Mouse (Mus musculus): Measurements from ENCODE around the gene Hs6st3. TPM values are rescaled to one million over a fixed set of nuclear protein-coding genes. Genes with fewer than 3 reads are reported as not detected.

Gene Hs6st3
- polyA plus RNA-seq (2012; rRNA removed) = not detected in 2 replicates

DNA sequence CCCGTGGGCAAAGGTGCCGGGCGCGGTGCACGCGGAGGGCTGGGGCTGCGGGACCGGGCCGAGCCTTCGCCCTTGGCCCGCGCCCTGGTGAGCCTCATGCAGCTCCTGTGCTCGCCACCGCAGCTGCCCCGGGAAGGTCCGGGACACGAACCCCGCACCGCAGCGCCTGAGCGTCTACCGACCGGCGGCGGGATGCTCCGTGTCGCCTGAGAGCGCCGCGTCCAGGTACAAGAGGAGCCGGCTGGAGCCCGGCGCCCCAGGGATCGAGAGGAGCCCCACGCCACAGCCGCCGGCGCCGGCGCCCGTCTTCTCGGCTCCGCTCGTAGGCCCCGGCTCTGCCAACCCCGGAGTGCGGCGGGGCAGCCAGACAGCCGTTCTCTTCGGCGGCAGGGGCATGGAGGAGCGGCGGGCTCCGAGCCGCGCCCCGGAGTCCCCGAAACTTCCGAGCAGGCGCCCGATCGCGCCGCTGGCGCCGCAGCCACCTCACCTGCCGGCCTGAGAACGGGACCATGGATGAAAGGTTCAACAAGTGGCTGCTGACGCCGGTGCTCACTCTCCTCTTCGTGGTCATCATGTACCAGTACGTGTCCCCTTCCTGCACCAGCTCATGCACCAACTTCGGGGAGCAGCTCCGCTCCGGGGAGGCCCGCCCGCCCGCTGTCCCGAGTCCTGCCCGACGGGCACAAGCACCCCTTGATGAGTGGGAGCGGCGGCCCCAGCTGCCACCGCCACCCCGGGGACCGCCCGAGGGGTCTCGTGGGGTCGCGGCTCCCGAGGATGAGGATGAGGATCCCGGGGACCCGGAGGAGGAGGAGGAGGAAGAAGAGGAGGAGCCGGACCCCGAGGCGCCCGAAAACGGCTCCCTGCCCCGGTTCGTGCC is at the start of gene Hs6st3:
Gene Hs6st3, plus strand, starts transcription at position 436 of the 880 bp plus-strand sequence.
- DNase-seq (ENCODE audit: low read depth, low spot score) = no peak
- 2% methylated on average over 100 of the region's 100 CpGs for WGBS

DNA sequence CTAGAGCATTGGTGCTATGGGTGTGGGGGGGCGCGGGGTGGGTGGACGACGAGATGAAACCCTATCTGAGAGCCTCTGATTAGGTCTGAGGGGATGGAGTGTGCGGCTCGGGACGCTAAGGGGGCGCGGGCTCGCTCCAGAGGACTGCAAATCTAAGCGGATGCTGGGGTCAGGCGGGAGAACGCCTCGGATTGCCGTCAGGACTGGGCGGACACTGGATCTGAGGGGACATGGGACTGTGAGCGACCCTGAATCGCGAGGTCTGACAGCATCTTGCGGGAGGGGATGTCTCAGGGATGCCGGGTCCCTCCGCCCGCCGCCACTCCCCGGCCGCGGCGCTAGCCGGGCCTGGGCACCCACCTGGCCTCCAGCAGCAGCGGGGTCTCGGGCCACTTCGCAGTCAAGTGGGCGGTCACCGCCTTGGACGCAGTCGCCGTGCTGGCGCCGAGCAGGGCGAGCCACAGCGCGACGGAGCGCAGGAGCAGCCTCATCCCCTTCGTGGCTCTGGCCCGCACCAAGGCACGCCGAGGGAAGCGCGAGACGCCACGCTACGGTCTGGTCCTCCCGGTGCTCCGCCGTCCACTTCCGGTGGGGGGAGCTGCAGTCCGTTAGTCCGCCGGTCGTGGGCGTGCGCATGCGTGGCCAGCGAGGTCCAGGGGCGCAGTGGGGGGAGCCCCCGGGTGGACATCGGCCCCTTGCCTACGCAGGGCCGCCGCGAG is 39.1 kb upstream of the Hs6st3 start, which contains the start of gene Uggt2:
Gene Uggt2, minus strand, starts transcription at position 580 of the 719 bp plus-strand sequence.
- 2% methylated on average over 72 of the region's 72 CpGs for WGBS
- DNase-seq (ENCODE audit: low read depth, low spot score) = no peak

DNA sequence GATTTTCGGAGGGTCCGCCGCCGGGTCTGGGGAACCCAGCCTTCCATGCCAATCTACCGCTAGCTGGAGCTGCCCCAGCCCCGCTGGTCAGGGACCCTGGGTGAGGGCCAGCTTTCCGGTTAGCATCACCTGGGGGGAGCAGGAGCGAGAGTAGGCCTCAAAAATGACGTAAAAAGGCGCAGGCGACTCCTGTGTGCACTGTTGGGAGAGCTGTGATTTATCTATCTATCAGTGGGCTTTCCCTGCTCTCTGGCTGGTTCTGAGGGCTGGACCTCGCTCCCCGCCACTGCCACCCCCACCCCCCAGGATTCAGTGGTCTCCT is 38.6 kb upstream of the Hs6st3 start:
- 13% methylated on average over 13 of the region's 13 CpGs for WGBS
- no peak for DNase-seq (ENCODE audit: low read depth, low spot score)

DNA sequence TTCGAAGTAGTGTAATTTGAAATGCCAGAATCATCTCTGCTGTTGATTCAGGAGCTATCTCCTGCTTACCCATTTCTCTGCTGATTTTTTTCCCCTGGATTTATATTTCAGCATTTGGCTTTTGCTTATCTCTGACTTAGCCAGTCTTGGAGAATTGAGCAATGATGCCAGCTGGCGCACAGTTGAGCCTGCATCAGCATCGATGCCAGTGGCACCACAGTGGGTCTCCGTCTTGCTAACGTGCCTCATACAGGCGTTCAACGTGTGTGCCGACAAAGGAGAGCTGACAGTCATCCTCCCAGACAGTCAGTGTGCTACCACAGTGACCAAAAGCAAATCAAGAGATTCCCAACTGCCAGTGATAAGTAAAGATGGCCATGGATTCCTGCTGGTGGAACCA is 30.6 kb upstream of the Hs6st3 start:
- DNase-seq (ENCODE audit: low read depth, low spot score) = no peak
- 93% methylated on average over 8 of the region's 8 CpGs for WGBS

DNA sequence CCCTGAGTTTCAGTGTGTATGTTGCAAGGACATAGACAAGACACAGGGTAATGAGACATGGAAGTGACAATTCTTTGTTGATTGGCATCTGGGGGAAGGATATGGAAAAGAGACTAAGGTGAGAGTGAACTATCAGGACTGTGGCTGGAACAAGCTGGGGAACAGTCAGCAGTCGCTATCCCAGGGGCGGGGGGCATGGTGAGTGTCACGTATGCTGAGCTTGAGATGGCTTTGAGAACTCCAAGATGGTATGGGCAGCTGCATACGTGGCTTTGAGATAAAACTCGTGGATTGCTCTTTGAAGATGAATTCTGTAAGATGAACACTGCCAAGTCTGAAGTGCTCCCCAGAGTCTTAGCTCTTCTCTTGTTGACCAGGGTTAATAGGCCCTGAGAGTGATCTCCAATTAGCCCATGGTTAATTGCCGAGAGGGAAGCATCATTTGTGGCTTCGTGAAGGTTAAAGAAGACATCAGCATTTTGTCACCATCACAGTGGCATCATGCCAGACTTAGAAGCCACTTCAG is 29.3 kb upstream of the Hs6st3 start:
- DNase-seq (ENCODE audit: low read depth, low spot score) = no peak
- WGBS = 67% methylated on average over 7 of the region's 7 CpGs

DNA sequence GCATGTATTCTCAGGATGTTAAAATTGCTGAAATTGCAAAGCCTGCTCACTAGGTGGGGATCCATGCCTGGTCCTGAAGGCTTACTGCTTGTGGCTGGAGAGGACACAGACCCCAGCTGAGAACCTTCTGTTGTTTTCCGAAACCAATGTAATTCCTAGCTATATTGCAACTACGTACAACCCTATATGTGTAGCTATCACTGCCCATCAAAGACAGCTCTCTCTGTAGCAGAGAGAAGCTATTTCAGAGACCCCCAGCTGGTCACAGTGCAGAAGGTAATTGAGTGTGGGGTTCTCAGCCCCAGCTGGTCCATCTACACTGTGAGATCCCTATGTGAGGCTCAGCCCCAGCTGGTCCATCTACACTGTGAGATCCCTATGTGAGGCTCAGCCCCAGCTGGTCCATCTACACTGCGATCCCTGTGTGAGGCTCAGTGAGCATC is 28.3 kb upstream of the Hs6st3 start:
- WGBS = 76% methylated on average over 3 of the region's 3 CpGs
- no peak for DNase-seq (ENCODE audit: low read depth, low spot score)

DNA sequence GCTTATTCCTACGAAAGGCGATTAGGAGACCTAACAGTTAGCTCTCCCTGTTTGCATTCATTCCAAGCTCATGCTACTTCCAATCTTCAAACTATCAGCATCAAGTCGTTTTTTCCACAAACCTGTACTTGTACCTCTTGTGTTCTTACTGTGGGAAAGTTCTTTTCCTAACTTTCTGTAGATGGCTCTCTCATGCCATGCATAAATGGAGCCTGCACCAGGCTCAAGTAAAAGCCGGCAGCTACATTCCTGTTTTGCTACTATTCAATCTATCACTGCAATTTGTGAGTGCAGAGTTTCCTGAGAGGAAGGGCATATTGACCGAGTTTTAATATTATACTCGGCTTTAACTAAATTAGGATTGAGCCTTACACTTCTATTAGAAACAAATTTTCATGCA is 25.6 kb upstream of the Hs6st3 start:
- DNase-seq (ENCODE audit: low read depth, low spot score) = no peak
- 68% methylated on average over 6 of the region's 6 CpGs for WGBS

DNA sequence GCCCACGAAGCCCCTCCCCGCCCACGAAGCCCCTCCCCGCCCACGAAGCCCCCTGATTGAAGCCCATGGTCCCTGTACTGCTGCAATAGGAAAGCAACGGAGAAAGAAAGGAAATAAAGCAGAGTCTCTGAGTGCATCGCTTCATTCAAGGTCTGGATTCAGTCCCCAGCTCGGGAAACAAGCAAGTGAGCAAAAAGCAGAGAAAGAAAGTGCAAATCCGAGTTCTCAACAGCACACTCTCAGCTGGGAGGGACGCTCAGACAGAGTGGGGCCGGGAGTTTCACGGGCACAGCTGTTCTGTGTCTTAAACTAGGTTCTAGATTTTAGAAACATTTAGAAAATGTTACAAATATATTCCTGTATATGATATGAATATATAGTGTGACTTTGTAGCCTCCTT is 14.6 kb upstream of the Hs6st3 start:
- DNase-seq (ENCODE audit: low read depth, low spot score) = no peak
- WGBS = 10% methylated on average over 12 of the region's 12 CpGs

DNA sequence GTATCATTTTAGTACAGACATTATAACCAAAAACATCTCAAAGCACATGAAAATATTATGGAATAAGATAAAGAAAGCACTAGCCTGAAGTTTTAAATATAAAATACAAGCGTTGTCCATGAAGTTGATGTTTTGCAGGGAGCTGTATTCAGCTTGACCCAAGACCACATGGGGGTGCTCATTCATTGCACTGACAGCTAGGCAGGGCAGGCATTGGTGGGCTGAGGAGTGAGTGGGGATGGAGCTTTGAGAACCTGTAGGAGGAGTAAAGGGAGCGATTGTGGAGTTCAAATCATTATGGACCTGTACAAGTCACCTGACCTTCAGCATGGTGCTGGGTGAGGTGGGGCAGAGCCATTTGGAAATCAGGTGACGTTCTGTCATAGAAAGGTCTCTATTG is 14.1 kb upstream of the Hs6st3 start:
- WGBS = 31% methylated on average over 3 of the region's 3 CpGs
- no peak for DNase-seq (ENCODE audit: low read depth, low spot score)

DNA sequence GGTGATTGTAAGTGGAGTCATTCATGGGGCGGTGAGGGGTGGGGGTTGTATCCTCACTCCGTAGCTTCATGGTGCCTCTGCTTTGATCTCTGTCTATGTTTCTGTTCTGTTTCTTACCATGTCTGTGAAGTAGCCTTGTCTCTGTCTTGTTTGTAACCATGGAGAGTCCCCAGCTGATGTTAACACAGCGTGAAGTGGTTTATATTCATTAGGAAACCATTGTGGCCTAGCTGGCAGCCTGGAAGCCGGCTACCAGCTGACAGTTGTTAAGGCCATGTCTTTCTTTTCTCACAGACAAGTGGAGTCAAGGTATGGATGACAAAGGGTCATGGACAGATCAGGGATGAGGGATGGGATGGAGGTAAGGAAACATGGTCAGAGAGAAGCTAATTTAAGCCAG is 12.3 kb upstream of the Hs6st3 start:
- no peak for DNase-seq (ENCODE audit: low read depth, low spot score)
- 69% methylated on average over 4 of the region's 4 CpGs for WGBS

DNA sequence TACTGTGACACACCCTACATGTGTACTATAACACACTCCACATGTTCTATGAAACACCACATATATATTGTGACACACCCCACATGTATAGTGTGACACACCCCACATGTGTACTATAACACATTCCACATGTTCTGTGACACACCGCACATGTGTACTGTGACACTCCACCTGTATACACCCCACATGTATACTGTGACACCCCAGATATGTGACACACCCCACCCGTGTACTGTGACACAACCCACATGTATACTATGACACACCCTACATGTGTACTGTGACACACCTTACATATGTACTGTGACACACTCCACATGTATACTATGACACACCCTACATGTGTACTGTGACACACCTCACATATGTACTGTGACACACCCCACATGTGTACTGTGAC is 10.8 kb upstream of the Hs6st3 start:
- WGBS = 90% methylated on average over 2 of the region's 2 CpGs
- no peak for DNase-seq (ENCODE audit: low read depth, low spot score)

DNA sequence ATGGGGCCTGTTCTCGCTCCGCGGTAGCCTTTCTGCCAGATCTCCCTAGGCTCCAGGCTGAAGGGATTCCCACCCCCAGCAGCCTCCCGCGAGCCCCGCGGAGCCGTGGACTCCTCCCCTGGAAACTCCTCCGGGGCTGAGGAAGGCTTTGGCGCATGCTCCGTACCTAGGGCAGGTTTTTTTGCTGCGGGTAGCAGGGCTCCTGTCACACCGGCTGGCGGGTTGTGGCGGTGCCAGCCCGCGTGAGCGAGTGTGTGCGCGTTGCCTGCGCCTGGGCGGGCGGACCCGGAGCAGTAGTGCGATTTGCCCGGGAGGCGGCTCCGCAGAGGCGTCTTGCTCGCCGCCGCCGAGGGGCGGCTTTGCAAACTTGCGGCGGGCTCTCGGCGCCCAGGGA is 632 bp upstream of the Hs6st3 start:
- DNase-seq (ENCODE audit: low read depth, low spot score) = no peak
- under 1% methylated on average over 38 of the region's 38 CpGs for WGBS

DNA sequence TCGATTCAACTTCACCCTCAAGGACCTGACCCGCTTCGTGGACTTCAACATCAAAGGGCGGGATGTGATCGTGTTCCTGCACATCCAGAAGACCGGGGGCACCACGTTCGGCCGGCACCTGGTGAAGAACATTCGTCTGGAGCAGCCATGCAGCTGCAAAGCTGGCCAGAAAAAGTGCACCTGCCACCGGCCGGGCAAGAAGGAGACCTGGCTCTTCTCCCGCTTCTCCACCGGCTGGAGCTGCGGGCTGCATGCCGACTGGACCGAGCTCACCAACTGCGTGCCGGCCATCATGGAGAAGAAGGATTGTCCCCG is 602 bp downstream of the Hs6st3 start:
- DNase-seq (ENCODE audit: low read depth, low spot score) = no peak
- 2% methylated on average over 20 of the region's 20 CpGs for WGBS

DNA sequence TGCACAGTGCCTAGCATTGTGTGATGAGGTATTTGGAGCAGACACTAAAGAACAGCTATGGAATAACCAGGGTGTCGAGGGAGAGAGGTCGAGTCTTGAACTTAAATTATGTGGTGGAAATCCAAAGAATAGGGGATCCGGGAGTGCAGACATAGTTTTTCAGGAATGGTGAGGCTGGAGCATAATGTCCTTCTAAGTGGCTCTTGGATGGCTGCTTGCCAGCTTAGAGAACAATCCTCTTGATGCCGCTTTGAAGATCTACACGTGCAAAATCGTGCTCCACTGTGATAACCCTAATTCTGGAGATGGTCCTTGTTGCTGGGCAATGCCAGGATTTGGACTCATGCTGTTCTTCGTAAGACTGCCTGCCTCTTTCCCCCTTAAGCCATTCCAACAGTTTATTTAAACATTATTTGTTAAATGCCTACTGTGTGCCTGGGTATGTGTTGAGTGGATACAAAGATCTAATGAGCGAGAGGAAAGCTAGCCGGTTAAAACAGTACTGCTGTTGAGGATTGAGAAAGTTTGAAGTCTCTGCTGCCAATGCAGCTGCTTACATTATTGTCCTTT is 1.3 kb downstream of the Hs6st3 start:
- WGBS = 50% methylated on average over 9 of the region's 9 CpGs

DNA sequence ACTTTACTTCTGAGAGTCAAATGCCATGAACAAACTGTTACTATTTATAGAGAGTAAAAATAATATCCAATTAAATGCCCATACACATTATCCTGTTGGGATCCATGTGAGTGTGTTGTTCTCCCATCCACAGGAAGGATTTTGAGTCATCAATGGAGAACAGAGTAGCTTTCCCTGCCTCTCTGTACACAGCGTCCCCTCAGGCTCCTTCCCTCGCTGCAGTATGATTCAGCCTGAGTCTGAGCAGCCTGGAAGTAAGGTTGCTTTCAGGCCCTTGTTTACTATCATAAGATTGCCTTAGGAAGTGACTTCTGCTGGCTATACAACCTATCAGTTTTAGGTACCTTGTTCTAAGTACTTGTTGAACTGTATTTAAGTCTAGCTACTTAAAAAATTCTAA is 14.9 kb downstream of the Hs6st3 start:
- DNase-seq (ENCODE audit: low read depth, low spot score) = no peak
- WGBS = 58% methylated on average over 2 of the region's 2 CpGs

More for the DNA sequence above, 1.3 kb downstream of the Hs6st3 start:
- no peak for DNase-seq (ENCODE audit: low read depth, low spot score)

DNA sequence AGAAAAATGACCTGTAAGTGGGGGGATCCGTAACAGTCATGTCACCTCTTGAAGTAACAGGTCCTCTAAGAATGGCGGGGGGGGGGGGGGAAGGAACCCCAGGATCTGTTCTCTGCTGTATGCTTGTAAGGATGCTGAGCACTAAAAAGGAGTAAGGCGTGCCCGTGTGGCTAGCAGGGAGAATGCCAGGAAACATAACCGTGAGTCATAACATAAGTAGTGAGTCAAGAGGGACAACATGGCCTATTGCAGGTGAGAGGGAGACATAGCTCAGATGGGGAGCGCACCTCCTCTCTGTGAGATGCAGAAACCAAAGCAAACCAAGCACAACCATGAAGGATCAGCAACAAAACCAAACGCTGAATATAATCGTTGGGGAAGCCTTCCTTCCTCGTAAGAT is 55.8 kb downstream of the Hs6st3 start:
- no peak for DNase-seq (ENCODE audit: low read depth, low spot score)
- WGBS = 80% methylated on average over 9 of the region's 9 CpGs

DNA sequence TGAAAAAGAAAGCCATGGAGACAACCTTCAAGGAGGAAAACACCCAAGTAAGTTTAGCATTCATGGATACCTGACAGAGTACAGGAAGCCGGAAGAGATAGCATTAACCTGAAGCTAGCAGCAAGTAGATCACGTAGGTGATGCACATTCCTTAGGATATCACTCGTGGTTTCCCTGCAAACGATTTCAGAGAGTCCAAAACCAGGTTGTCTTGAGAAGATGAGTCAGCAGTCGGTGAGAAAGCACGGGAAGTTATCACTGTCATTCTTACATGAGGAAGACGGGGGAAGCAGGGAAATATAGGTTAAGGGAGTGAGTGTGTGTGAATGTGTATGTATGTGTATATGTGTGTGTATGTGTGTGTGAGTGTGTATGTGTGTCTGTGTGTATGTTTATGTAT is 65.4 kb downstream of the Hs6st3 start:
- no peak for DNase-seq (ENCODE audit: low read depth, low spot score)
- 78% methylated on average over 7 of the region's 7 CpGs for WGBS

DNA sequence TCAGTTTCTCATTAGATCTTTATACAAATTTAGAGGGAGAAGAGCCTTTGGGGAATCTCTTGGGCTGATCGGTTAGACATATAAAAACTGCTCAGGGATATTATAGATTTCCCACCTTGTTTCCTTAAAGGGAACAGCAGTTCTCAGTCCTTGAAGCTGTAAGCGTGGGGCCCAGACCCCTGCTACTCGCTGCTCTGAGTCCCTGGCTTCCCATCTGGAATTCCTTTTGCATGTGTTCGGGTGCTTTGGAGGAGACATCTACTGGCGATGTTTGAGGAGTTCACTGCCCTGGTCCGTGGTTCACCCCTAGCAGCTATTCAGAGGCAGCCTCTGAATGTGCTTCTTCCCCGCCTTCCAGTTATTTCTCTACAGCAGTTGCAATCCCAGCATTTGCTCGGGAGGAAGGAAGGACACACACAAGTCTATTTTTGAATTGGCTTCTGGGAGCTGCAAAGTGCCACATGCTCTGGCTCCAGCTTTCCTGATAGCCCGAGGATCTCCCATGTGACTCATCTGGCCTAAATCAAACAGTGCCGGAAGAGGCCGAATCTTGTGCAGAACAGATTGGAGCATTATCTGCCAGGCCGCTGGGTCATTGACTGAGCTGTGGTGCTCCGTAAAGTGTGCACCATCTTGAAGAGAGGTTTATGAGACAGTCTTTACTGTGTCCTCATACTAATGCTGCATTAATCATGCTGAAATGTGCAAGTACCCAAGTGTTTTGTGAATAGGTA is 77.6 kb downstream of the Hs6st3 start:
- WGBS = 65% methylated on average over 13 of the region's 13 CpGs
- no peak for DNase-seq (ENCODE audit: low read depth, low spot score)

DNA sequence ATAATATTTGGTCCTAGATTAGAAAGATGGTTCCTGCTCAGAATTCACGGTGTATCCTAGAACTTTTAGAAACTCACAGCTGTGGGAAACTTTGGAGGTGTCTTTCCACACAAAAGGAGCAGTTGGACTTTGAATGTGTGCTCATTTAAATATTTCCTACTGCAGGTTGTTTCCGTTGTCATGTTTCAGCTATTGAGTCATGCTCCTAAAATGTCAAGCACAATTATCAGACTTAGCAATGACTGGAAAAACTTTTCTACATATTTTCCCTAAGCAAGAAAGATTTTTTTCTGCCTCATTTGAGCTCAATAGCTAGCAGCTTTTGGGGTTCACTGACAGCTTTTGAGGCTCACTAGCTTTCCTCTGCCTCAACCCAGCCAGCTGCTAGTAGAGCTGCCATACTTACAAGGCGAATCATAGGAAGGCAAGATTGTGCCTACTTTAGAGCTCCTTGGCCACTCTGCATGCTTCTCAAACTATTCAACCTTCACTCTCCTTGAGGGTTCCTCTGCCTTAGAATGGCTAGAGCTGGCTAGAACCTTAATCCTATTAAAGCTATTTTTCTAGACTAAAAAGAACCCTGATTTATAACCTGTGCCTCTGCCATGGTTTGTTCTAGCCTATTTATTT is 89.7 kb downstream of the Hs6st3 start:
- WGBS = 73% methylated on average over 3 of the region's 3 CpGs
- no peak for DNase-seq (ENCODE audit: low read depth, low spot score)

DNA sequence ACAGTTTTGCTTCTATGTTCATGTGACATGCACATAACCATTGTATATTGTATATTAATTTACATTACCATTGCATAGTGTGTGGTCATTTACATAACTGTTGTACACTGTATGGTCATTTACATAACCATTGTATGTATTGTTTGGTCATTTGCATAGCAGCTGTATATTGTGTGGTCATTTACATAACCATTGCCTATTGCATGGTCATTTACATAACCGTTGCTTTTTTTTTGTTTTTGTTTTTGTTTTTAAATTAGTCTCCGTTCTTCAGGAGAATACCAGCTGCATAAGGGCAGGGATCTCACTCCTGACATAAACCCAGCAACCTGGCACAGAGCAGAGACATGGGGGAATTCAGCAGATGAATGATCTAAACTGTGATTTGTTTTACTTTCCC is 95.5 kb downstream of the Hs6st3 start:
- 90% methylated on average over 2 of the region's 2 CpGs for WGBS
- DNase-seq (ENCODE audit: low read depth, low spot score) = no peak
